Mouse (Mus musculus): ENCODE results near the gene Pi4k2a.

GRCm38 (mm10) chr19:42104681-42105080, 14.4 kb downstream of the Pi4k2a start:
- TF ChIP-seq MAX (IDR thresholded peaks at IDR 0.05) (no peak), CTCF (IDR thresholded peaks at IDR 0.05; ENCODE audit: control insufficient read depth, insufficient read depth, insufficient read length) (no peak), MYOD1 (IDR thresholded peaks at IDR 0.05; ENCODE audit: control insufficient read depth, insufficient read length, low read depth) (no peak), MYOG (IDR thresholded peaks at IDR 0.05; ENCODE audit: control insufficient read depth, extremely low read depth, insufficient read length) (no peak)
